Mouse (Mus musculus): ENCODE data around the gene Bnip2. TPM values are rescaled to one million over a fixed set of nuclear protein-coding genes. Genes with fewer than 3 reads are reported as not detected.

Gene Bnip2
- polyA plus RNA-seq, 1 experiment from 2014 or later: 58.9 TPM

DNA sequence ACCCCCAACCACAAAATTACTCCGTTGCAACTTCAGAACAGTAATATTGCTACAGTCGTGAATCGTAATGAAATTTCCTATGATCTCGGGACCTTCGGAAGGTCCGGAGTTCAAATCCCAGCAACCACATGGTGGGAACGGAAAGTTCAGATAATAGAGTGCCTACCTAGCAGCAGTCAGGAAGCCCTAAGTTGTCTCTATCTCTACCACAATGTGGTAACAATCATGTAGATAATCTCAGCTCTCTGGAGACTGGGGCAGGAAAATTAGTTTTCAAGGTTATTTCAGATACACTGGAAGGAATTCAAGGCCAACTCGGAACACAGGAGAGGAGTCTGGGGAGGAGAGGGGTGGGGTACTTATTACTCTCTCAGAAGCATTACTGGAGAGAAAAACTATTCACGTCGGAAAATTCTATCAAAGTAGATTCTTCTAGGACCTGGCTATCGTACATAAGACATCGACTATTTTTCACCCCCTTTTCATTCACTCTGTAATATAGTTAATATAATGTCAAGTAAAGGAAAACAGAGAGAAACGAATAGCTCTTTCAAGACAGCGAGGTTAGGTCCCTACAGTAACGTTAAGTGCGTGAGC lies 462 bp upstream of the Bnip2 start:
- H3K27me3 ChIP-seq (replicated peaks): peaks cover 5% of the 10 kb centered on the region; the same call in 1 of the 2 replicates
- peaks cover 6% of the 10 kb centered on the region; the same call in 1 of the 2 replicates for H3K36me3 ChIP-seq
- peak overlapping the region; percentile 100 for H3K9ac ChIP-seq (replicated peaks)
- H3K9me3 ChIP-seq (replicated peaks): no peaks in the 10 kb centered on the region
- peak overlapping the region; percentile 100 for H3K4me3 ChIP-seq (replicated peaks)
- WGBS: 38% methylated on average over 16 of the region's 16 CpGs
- H3K27ac ChIP-seq (replicated peaks): peak overlapping the region; percentile 95
- H3K4me2 ChIP-seq: peak overlapping the region; percentile 58
- H3K4me1 ChIP-seq: peaks cover 36% of the 10 kb centered on the region
- 0 out of 2 replicates have a peak, but pooled peaks have one; percentile 19 for ATAC-seq (ENCODE audit: low FRiP score)

DNA sequence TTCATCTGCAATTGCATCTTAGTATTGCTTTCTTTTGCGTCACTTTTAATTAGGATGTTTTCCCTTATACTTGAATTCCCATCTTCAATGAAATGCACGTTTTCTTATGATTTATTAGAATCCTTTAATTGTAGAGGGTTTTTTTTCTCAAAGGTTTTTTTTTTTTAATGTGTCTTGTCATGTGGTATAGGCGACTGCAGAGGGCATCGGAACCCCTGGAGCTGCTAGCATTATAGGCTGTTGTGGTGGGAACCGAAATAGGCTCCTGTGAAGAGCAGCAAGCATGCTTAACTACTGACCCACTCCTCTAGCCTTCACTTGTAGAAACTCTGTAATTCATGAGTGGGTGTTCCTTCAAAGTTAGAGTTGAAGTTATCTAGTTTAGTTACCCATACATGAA lies 1.1 kb downstream of the Bnip2 start:
- 10% methylated on average over 5 of the region's 5 CpGs for WGBS
- ATAC-seq (ENCODE audit: low FRiP score): no peak
- peak overlapping the region; percentile 58 for H3K4me2 ChIP-seq
- peaks cover 6% of the 10 kb centered on the region; the same call in 1 of the 2 replicates for H3K36me3 ChIP-seq
- peak overlapping the region; percentile 100 for H3K4me3 ChIP-seq (replicated peaks)
- no peak overlapping the region for H3K27ac ChIP-seq (replicated peaks)
- H3K27me3 ChIP-seq (replicated peaks): peaks cover 2% of the 10 kb centered on the region; the same call in 1 of the 2 replicates
- no peaks in the 10 kb centered on the region for H3K9me3 ChIP-seq (replicated peaks)
- peak overlapping the region; percentile 100; the same call in 1 of the 2 replicates for H3K9ac ChIP-seq (replicated peaks)
- H3K4me1 ChIP-seq: peaks cover 41% of the 10 kb centered on the region

DNA sequence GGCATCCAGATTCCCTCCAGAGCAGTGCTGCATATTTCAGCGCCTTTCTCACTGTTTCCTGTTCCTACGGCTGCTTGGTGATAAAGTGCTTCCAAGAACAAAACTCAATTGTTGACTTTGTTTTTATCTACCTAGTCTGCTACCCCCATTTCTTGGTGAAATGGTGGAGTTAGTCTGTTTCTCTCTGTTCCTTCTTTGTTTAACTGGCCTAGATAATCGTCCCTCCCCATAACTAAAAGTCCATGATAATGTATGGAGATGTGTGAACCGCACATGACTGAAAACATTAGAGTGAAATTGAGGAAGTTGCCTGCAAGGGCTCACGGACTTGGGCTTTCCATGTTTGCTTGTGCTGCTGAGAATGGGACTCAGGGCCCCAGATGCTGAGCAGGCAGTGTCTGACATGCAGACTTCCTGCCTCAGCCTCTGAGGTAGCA lies 3.6 kb downstream of the Bnip2 start:
- Histone ChIP-seq H3K36me3 (peaks cover 24% of the 10 kb centered on the region), H3K4me2 (no peak overlapping the region), H3K27me3 (replicated peaks) (no peaks in the 10 kb centered on the region), H3K4me1 (peaks cover 41% of the 10 kb centered on the region), H3K4me3 (replicated peaks) (no peak overlapping the region), H3K9ac (replicated peaks) (no peak overlapping the region), H3K27ac (replicated peaks) (no peak overlapping the region), H3K9me3 (replicated peaks) (no peaks in the 10 kb centered on the region)
- ATAC-seq (ENCODE audit: low FRiP score): no peak
- WGBS: 77% methylated on average over 5 of the region's 5 CpGs

DNA sequence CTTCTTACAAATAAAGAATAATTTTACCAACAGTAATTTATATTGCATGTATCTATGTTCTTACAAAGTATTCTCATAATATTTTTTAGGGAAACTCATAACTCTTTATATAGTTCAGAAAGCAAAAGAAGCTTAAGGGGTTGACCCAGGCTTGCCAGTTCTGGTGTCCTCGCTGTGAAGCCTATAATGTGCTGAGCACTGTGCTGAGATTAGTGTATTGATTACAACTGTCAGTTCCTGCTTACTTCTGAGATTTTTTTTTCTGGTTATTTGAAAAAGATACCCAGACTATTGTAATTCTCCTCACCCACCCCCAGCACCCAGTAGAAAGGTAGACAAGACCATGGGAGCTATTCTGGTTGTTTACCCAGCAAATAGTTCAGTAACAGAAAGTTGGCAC lies 4.2 kb downstream of the Bnip2 start:
- H3K4me2 ChIP-seq: no peak overlapping the region
- H3K27me3 ChIP-seq (replicated peaks): no peaks in the 10 kb centered on the region
- WGBS: 82% methylated on average over 1 of the region's 1 CpGs
- no peak overlapping the region for H3K4me3 ChIP-seq (replicated peaks)
- peaks cover 28% of the 10 kb centered on the region for H3K36me3 ChIP-seq
- no peak for ATAC-seq (ENCODE audit: low FRiP score)
- peaks cover 41% of the 10 kb centered on the region for H3K4me1 ChIP-seq
- H3K9ac ChIP-seq (replicated peaks): no peak overlapping the region
- H3K9me3 ChIP-seq (replicated peaks): no peaks in the 10 kb centered on the region
- H3K27ac ChIP-seq (replicated peaks): no peak overlapping the region

DNA sequence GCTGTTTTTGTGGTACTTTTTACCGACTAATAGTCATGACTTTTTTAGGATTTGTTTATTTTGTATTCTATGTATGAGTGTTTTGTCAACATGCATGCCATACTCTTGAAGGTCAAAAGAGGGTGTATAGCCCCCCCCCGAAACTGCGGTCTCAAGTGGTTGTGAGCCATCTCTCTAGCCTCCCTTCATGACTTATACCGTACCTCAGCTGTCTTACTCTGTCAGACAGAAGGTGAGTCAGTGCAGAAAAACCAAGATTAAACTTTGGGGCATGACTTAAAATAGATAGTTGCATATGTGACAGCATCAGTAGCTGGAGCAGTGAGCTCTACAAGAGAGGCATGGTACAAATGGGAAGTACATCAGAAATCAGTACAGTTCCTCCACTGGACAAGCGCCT lies 5.3 kb downstream of the Bnip2 start:
- H3K4me2 ChIP-seq: no peak overlapping the region
- no peak for ATAC-seq (ENCODE audit: low FRiP score)
- H3K4me1 ChIP-seq: peaks cover 39% of the 10 kb centered on the region
- no peak overlapping the region for H3K9ac ChIP-seq (replicated peaks)
- H3K27ac ChIP-seq (replicated peaks): no peak overlapping the region
- H3K4me3 ChIP-seq (replicated peaks): no peak overlapping the region
- WGBS: 95% methylated on average over 5 of the region's 5 CpGs
- no peaks in the 10 kb centered on the region for H3K9me3 ChIP-seq (replicated peaks)
- peaks cover 39% of the 10 kb centered on the region for H3K36me3 ChIP-seq
- H3K27me3 ChIP-seq (replicated peaks): no peaks in the 10 kb centered on the region

DNA sequence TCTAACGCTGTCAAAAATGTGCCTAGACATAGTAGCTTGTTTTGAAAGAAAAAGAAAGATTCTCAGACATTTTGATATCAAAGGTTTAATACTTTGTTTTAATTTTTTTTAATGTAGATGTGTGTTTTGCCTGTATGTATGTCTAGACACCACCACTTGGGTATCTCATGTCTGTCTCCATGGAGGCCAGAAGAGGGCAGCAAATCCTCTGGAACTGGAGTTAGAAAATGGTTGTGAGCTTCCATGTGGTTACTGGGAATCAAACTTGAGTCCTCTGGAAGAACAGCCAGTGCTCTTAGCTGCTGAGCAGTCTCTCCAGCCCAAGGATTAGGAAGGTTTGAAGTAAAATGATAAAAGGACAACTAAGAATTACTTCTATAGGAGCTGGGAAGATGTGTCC lies 10.1 kb downstream of the Bnip2 start:
- H3K4me3 ChIP-seq (replicated peaks): no peak overlapping the region
- no peak for ATAC-seq (ENCODE audit: low FRiP score)
- 82% methylated on average over 1 of the region's 1 CpGs for WGBS
- peaks cover 74% of the 10 kb centered on the region for H3K36me3 ChIP-seq
- no peak overlapping the region for H3K4me2 ChIP-seq
- no peak overlapping the region for H3K9ac ChIP-seq (replicated peaks)
- H3K9me3 ChIP-seq (replicated peaks): no peaks in the 10 kb centered on the region
- peaks cover 5% of the 10 kb centered on the region; the same call in 1 of the 2 replicates for H3K4me1 ChIP-seq
- no peak overlapping the region for H3K27ac ChIP-seq (replicated peaks)
- no peaks in the 10 kb centered on the region for H3K27me3 ChIP-seq (replicated peaks)

DNA sequence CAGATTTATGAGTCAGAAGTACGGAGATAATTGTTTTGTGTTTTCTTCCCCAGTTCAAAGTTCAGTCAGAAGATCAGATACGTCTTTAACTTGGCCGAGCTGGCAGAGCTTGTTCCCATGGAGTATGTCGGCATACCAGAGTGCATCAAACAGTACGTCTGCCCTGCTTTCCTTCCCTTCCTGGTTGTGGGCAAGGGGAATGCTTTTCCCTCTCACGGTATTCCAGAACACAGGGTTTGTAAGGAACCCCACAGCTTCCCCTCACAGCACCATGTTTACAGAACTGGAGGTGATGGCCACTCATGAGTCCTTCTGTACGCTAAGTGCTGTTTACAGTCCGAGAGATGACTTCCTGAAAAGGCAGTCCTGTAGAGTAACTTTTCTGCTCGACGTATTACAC lies 14.2 kb downstream of the Bnip2 start:
- Histone ChIP-seq H3K36me3 (peaks cover 69% of the 10 kb centered on the region), H3K27ac (replicated peaks) (no peak overlapping the region), H3K4me1 (no peaks in the 10 kb centered on the region), H3K9me3 (replicated peaks) (no peaks in the 10 kb centered on the region), H3K27me3 (replicated peaks) (no peaks in the 10 kb centered on the region), H3K4me3 (replicated peaks) (no peak overlapping the region), H3K4me2 (no peak overlapping the region), H3K9ac (replicated peaks) (no peak overlapping the region)
- ATAC-seq (ENCODE audit: low FRiP score): no peak
- WGBS: 92% methylated on average over 10 of the region's 10 CpGs

DNA sequence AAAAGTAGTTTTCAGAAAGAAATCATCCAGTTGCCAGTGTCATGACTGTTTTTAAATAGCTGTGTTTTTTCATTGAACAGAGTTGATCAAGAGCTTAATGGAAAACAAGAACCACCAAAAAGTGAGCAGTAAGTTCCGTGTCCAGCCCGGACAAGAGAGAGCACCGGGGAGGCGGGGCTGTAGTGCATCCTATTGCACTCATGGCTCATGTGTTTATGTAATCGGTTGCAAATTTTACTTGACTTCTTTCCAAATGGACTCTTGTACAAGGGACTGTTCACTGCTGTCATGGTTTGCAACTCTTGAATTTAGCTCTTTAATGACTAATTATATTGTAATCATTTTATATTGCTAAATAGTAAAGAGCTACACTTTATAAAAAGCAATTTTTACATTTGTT lies 17.7 kb downstream of the Bnip2 start:
- Histone ChIP-seq H3K9me3 (replicated peaks) (no peaks in the 10 kb centered on the region), H3K4me3 (replicated peaks) (no peak overlapping the region), H3K27me3 (replicated peaks) (no peaks in the 10 kb centered on the region), H3K4me2 (no peak overlapping the region), H3K4me1 (peaks cover 3% of the 10 kb centered on the region), H3K36me3 (peaks cover 55% of the 10 kb centered on the region), H3K27ac (replicated peaks) (no peak overlapping the region), H3K9ac (replicated peaks) (no peak overlapping the region)
- WGBS: 93% methylated on average over 5 of the region's 5 CpGs
- ATAC-seq (ENCODE audit: low FRiP score): no peak

DNA sequence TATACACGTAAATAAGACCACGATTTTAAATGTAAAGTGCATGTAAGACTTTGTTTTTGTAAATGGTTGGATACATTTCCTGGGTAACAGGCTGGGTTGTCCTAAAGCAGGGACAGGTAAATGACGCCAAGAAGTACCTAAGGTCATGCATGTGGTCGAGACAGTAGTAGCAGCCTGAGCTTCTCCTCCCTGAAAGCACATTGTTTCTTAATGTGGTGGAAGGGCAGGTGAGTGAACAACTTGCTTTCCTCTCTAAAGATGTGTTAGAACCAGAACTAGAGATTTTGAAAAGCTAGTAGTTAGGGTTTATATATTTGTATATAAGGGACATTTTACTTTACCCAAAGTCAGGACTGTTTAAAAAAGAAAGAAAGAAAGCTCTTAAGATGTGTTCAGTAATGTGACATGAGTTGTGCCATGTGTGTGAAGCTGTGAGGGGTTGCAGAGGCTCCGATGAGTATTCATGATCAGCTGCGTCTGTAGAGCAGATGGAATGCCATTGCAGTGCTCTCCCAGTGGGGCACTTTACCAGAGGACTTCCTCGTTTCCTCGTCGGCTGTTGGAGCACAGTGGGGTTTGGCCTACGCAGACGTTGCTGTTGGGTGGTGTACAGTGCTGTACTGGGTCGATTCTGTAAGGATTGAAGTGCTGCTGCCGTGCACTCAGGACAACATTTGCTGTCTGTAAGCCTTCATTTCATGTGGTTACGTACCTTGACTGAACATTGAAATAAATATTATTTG lies 18.4 kb downstream of the Bnip2 start:
- no peak overlapping the region for H3K27ac ChIP-seq (replicated peaks)
- H3K4me2 ChIP-seq: no peak overlapping the region
- peaks cover 48% of the 10 kb centered on the region for H3K36me3 ChIP-seq
- no peak overlapping the region for H3K4me3 ChIP-seq (replicated peaks)
- no peak overlapping the region for H3K9ac ChIP-seq (replicated peaks)
- ATAC-seq (ENCODE audit: low FRiP score): no peak
- 70% methylated on average over 14 of the region's 14 CpGs for WGBS
- peaks cover 4% of the 10 kb centered on the region for H3K4me1 ChIP-seq
- H3K9me3 ChIP-seq (replicated peaks): no peaks in the 10 kb centered on the region
- H3K27me3 ChIP-seq (replicated peaks): no peaks in the 10 kb centered on the region

DNA sequence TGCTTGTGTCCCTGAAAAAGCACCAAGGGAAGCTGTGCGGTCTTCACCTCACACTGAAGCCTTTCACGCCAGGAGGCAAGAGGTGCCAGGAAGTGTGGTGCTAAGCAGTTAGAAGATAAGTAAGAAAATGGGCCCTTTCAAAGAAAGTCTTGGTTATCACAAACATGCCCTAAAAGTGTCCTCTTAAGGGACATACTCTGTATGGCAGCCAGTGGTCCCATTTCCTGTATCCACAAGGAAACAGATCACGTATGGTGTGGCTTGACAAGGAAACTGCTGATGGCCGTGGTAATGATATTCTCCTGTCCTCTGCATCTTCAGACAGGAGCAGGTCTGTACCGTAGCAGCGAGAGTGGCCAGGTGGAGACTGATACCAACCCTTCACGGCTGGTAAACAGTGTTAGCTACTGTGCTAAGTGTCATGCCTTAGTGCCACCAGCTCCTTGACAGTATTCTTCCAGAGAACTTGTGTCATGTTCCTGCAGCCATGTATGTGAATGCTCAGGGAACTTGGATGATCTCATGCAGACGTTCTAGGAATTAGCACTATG lies 20.6 kb downstream of the Bnip2 start:
- peaks cover 34% of the 10 kb centered on the region for H3K36me3 ChIP-seq
- H3K4me3 ChIP-seq (replicated peaks): no peak overlapping the region
- no peak overlapping the region for H3K27ac ChIP-seq (replicated peaks)
- no peaks in the 10 kb centered on the region for H3K27me3 ChIP-seq (replicated peaks)
- no peak for ATAC-seq (ENCODE audit: low FRiP score)
- no peak overlapping the region for H3K4me2 ChIP-seq
- WGBS: 91% methylated on average over 8 of the region's 8 CpGs
- H3K4me1 ChIP-seq: peaks cover 20% of the 10 kb centered on the region
- H3K9me3 ChIP-seq (replicated peaks): no peaks in the 10 kb centered on the region
- no peak overlapping the region for H3K9ac ChIP-seq (replicated peaks)

DNA sequence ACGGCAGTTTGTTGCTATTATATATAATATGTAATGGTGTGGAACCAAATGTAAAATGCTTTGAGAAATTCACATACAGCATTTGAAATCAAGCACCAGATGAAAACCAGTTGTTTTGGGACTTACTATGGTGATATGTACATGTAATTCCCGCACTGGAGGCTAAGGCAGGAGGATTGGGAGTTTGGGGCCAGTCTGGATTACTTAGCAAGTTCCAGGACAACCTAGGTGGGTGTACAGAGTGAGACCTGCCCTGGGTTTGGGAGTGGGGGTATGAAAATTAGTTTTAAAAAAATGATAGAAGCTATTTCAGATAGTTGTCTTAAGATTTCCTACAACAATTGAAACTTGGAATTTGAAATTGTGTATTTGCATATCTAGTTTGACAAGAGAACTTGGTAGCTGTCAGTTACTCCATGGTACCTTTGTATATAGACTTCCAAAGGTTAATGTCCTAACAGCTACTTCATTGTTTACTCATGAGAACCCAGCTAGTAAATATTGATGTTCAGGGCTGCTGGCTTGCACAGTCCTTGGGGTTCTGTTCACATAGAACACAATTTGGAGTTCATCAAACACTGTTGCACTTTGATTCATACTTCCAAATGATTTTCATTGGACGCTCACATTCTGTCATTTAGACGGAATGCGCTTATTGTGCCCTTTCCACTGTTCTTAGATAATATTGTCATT lies 21.7 kb downstream of the Bnip2 start:
- 93% methylated on average over 5 of the region's 5 CpGs for WGBS
- H3K4me1 ChIP-seq: peaks cover 20% of the 10 kb centered on the region
- ATAC-seq (ENCODE audit: low FRiP score): no peak
- no peaks in the 10 kb centered on the region for H3K9me3 ChIP-seq (replicated peaks)
- H3K4me2 ChIP-seq: no peak overlapping the region
- no peak overlapping the region for H3K4me3 ChIP-seq (replicated peaks)
- peaks cover 31% of the 10 kb centered on the region for H3K36me3 ChIP-seq
- H3K27ac ChIP-seq (replicated peaks): no peak overlapping the region
- H3K9ac ChIP-seq (replicated peaks): no peak overlapping the region
- no peaks in the 10 kb centered on the region for H3K27me3 ChIP-seq (replicated peaks)

Data from neural tube, embryonic 15.5 days (tissue).